Comparison of ENCODE assay signal across 7 mouse cellular contexts in genomic region chr6:122764446-122765297, GRCm38 (mm10). TPM values are rescaled to one million over a fixed set of nuclear protein-coding genes. Genes with fewer than 3 reads are reported as not detected.
A peak's percentile ranks its signal among the peaks of the same experiment; 100 is the strongest.
DNase-seq lines count a peak whose midpoint lies in the region; ATAC-seq and TF ChIP-seq lines count a peak whose summit lies in the region.

No protein-coding gene starts in this region.

- no peak for TF ChIP-seq CTCF in heart, postnatal 0 days (IDR thresholded peaks at IDR 0.05; ENCODE audit: low read depth)

- 0 out of 2 replicates have a peak, but pooled peaks have one; percentile 47 for ATAC-seq in heart, postnatal 0 days (ENCODE audit: insufficient read depth, low read depth)
- peak; percentile 83 for ATAC-seq in midbrain, embryonic 11.5 days (ENCODE audit: low FRiP score)
- peak; percentile 71; the same call in 1 of the 2 replicates for ATAC-seq in stomach, embryonic 14.5 days (ENCODE audit: insufficient number of reproducible peaks, insufficient read depth, low FRiP score, low read depth)

- no peaks in the 10 kb centered on the region for H3K9me3 ChIP-seq in ES-E14 (ENCODE audit: control insufficient read depth, insufficient read depth, low read depth, low read length)
- no peaks in the 10 kb centered on the region for H3K9me3 ChIP-seq in heart, postnatal 0 days (replicated peaks; ENCODE audit: control insufficient read depth, low read length)
- H3K9me3 ChIP-seq in midbrain, embryonic 11.5 days (ENCODE audit: control insufficient read depth, low read length) = no peaks in the 10 kb centered on the region
- no peaks in the 10 kb centered on the region for H3K9me3 ChIP-seq in stomach, embryonic 14.5 days (ENCODE audit: control insufficient read depth, low read depth, low read length)

- H3K27ac ChIP-seq in ES-E14 (ENCODE audit: insufficient read depth, low read depth, low read length, poor library complexity, severe bottlenecking) = peak overlapping the region; percentile 98
- no peak overlapping the region for H3K27ac ChIP-seq in heart, postnatal 0 days (ENCODE audit: low read depth)
- H3K27ac ChIP-seq in midbrain, embryonic 11.5 days (ENCODE audit: low read depth, low read length) = peak overlapping the region; percentile 69
- no peak overlapping the region for H3K27ac ChIP-seq in stomach, embryonic 14.5 days (ENCODE audit: low read length)

- under 1% methylated on average over 56 of the region's 56 CpGs for WGBS in heart, postnatal 0 days
- under 1% methylated on average over 56 of the region's 56 CpGs for WGBS in midbrain, embryonic 11.5 days
- under 1% methylated on average over 56 of the region's 56 CpGs for WGBS in stomach, embryonic 14.5 days

- in situ Hi-C loops in ES-E14 (cut with MboI; ENCODE audit: low sequenced_read_pairs in 2 of 2, unreplicated experiment in 2 of 2) = no loop called here

- no peak for DNase-seq in ES-E14 (ENCODE audit: low read depth, low spot score)
- DNase-seq in adrenal gland, postnatal 10 days = peak; percentile 50
- DNase-seq in embryo, embryonic 9.5 days (ENCODE audit: extremely low spot score) = peak; percentile 85
- no peak for DNase-seq in heart, postnatal 0 days (ENCODE audit: low spot score)
- peak; percentile 64 to 68 for DNase-seq in layer of hippocampus, postnatal 25 days (ENCODE audit: extremely low spot score in 1 of 2, low spot score in 1 of 2)
- DNase-seq in midbrain, embryonic 11.5 days (ENCODE audit: low spot score, missing footprints) = peak; percentile 94

- peaks cover 4 to 12% of the 10 kb centered on the region in 2 experiments; a peak in 3 of 4 replicates for H3K4me1 ChIP-seq in ES-E14 (ENCODE audit: control insufficient read depth in 2 of 2, insufficient read depth in 2 of 2, low read length in 2 of 2, poor library complexity in 1 of 2)
- H3K4me1 ChIP-seq in heart, postnatal 0 days (ENCODE audit: control insufficient read depth, insufficient read depth) = peaks cover 11% of the 10 kb centered on the region
- H3K4me1 ChIP-seq in midbrain, embryonic 11.5 days (ENCODE audit: control insufficient read depth, insufficient read depth, low read length) = peaks cover 11% of the 10 kb centered on the region; the same call in 1 of the 2 replicates
- H3K4me1 ChIP-seq in stomach, embryonic 14.5 days (ENCODE audit: control insufficient read depth, insufficient read depth, low read length) = peaks cover 11% of the 10 kb centered on the region; the same call in 1 of the 2 replicates

- H3K9ac ChIP-seq in ES-E14 (ENCODE audit: insufficient read depth, low read depth, low read length, poor library complexity, severe bottlenecking) = peak overlapping the region; percentile 80
- no peak overlapping the region for H3K9ac ChIP-seq in heart, postnatal 0 days (replicated peaks; ENCODE audit: low read depth, low read length)
- H3K9ac ChIP-seq in midbrain, embryonic 11.5 days (ENCODE audit: low read length) = peak overlapping the region; percentile 69
- peak overlapping the region; percentile 21 for H3K9ac ChIP-seq in stomach, embryonic 14.5 days (replicated peaks; ENCODE audit: low read depth, low read length)

- H3K4me2 ChIP-seq in heart, postnatal 0 days (ENCODE audit: low read depth, low read length) = peak overlapping the region; percentile 68
- H3K4me2 ChIP-seq in midbrain, embryonic 11.5 days = peak overlapping the region; percentile 85
- H3K4me2 ChIP-seq in stomach, embryonic 14.5 days (replicated peaks; ENCODE audit: low read depth, low read length) = peak overlapping the region; percentile 98

- TF ChIP-seq EP300 in heart, postnatal 0 days (IDR thresholded peaks at IDR 0.05; ENCODE audit: low read depth) = no peak

- no peaks in the 10 kb centered on the region for H3K36me3 ChIP-seq in ES-E14 (ENCODE audit: control insufficient read depth, insufficient read depth, low read length, poor library complexity, severe bottlenecking)
- no peaks in the 10 kb centered on the region for H3K36me3 ChIP-seq in heart, postnatal 0 days (replicated peaks; ENCODE audit: control insufficient read depth, insufficient read depth, low read length)
- H3K36me3 ChIP-seq in midbrain, embryonic 11.5 days (ENCODE audit: control insufficient read depth, insufficient read depth, low read length) = no peaks in the 10 kb centered on the region
- H3K36me3 ChIP-seq in stomach, embryonic 14.5 days (ENCODE audit: control insufficient read depth, insufficient read depth, low read length) = no peaks in the 10 kb centered on the region

- peak overlapping the region; percentile 61 for H3K4me3 ChIP-seq in ES-E14 (ENCODE audit: insufficient read depth in 1 of 2, low read depth in 1 of 2, low read length in 2 of 2, poor library complexity in 1 of 2, severe bottlenecking in 1 of 2)
- peak overlapping the region; percentile 48 for H3K4me3 ChIP-seq in heart, postnatal 0 days (ENCODE audit: low read depth, low read length)
- peak overlapping the region; percentile 47 for H3K4me3 ChIP-seq in midbrain, embryonic 11.5 days (ENCODE audit: low read depth, low read length)
- peak overlapping the region; percentile 38 for H3K4me3 ChIP-seq in stomach, embryonic 14.5 days (ENCODE audit: low read depth, low read length)

- peaks cover 16% of the 10 kb centered on the region; the same call in 1 of the 2 replicates for H3K27me3 ChIP-seq in heart, postnatal 0 days (ENCODE audit: control insufficient read depth, insufficient read depth, low read length)
- peaks cover 7% of the 10 kb centered on the region for H3K27me3 ChIP-seq in midbrain, embryonic 11.5 days (ENCODE audit: control insufficient read depth, insufficient read depth, low read length)
- H3K27me3 ChIP-seq in stomach, embryonic 14.5 days (ENCODE audit: control insufficient read depth, insufficient read depth, low read length) = no peaks in the 10 kb centered on the region

TF ChIP-seq in ES-E14, 5 proteins besides CTCF, POLR2A, EP300 and RAD21:
- TF ChIP-seq MAFK (IDR thresholded peaks at IDR 0.05; ENCODE audit: insufficient read depth, low read depth, low read length) (0 out of 2 replicates have a peak, but pooled peaks have one; percentile 35), ZC3H11A (IDR thresholded peaks at IDR 0.05; ENCODE audit: borderline replicate concordance, low read depth, low read length) (no peak)

RNA-seq across cellular contexts. Expression of gene Slc2a3, which starts 36.8 kb away (rescaled TPM):
- 890 and 1,987 TPM in 2 replicates for total RNA-seq in ES-E14 (2012; rRNA removed)
- 10 to 100 TPM; 10.1 to 12.9 TPM for total RNA-seq in adrenal gland, postnatal 10 days (2021)
- 21.4 and 21.6 TPM in 2 replicates for total RNA-seq in heart, postnatal 0 days (2014; rRNA removed; ENCODE audit: low replicate concordance)
- 1.7 and 1.8 TPM in 2 replicates for polyA plus RNA-seq in heart, postnatal 0 days (2015; fragmentation: Nextera tagmentation; extraction: Ambion mirVana)
- total RNA-seq in layer of hippocampus, postnatal 25 days (2021) = 100 to 1,000 TPM; 115 to 119 TPM
- polyA plus RNA-seq in midbrain, embryonic 11.5 days (2014; fragmentation: Nextera tagmentation; extraction: Ambion mirVana) = 24.4 and 25.5 TPM in 2 replicates
- 12.8 and 14.2 TPM in 2 replicates for polyA plus RNA-seq in stomach, embryonic 14.5 days (2014; fragmentation: Nextera tagmentation; extraction: Ambion mirVana)

RNA-seq across cellular contexts. Expression of gene Foxj2, which starts 55.0 kb away (rescaled TPM):
- total RNA-seq in ES-E14 (2012; rRNA removed) = 1.3 and 1.7 TPM in 2 replicates
- total RNA-seq in adrenal gland, postnatal 10 days (2021) = 10 to 100 TPM; 16.7 to 18.5 TPM
- 17.8 TPM in 2 replicates for total RNA-seq in heart, postnatal 0 days (2014; rRNA removed; ENCODE audit: low replicate concordance)
- polyA plus RNA-seq in heart, postnatal 0 days (2015; fragmentation: Nextera tagmentation; extraction: Ambion mirVana) = 4.4 and 4.5 TPM in 2 replicates
- total RNA-seq in layer of hippocampus, postnatal 25 days (2021) = 10 to 100 TPM; 27.5 to 29.0 TPM
- polyA plus RNA-seq in midbrain, embryonic 11.5 days (2014; fragmentation: Nextera tagmentation; extraction: Ambion mirVana) = 3.0 and 3.6 TPM in 2 replicates
- 6.7 and 7.9 TPM in 2 replicates for polyA plus RNA-seq in stomach, embryonic 14.5 days (2014; fragmentation: Nextera tagmentation; extraction: Ambion mirVana)

RNA-seq across cellular contexts. Expression of gene Nanog, which starts 57.4 kb away (rescaled TPM):
- total RNA-seq in ES-E14 (2012; rRNA removed) = 89.3 and 138 TPM in 2 replicates
- total RNA-seq in adrenal gland, postnatal 10 days (2021) = not detected
- total RNA-seq in heart, postnatal 0 days (2014; rRNA removed; ENCODE audit: low replicate concordance) = 0.73 and 1.3 TPM in 2 replicates
- polyA plus RNA-seq in heart, postnatal 0 days (2015; fragmentation: Nextera tagmentation; extraction: Ambion mirVana) = 0.47 and 0.61 TPM in 2 replicates
- total RNA-seq in layer of hippocampus, postnatal 25 days (2021) = not detected
- 0.22 TPM in 1 of 2 replicates, not detected in the other for polyA plus RNA-seq in midbrain, embryonic 11.5 days (2014; fragmentation: Nextera tagmentation; extraction: Ambion mirVana)
- 0.13 and 0.32 TPM in 2 replicates for polyA plus RNA-seq in stomach, embryonic 14.5 days (2014; fragmentation: Nextera tagmentation; extraction: Ambion mirVana)

Comparison
In these comparisons a context has a peak if more than half of its experiments do, and no peak if none do; other contexts are left out.
1. DNase-seq: peak in adrenal gland, postnatal 10 days (single experiment), embryo, embryonic 9.5 days (single experiment), layer of hippocampus, postnatal 25 days (2 of 2) and midbrain, embryonic 11.5 days (single experiment); none in ES-E14 (single experiment) and heart, postnatal 0 days (single experiment).
2. H3K27ac ChIP-seq: peak in ES-E14 (single experiment) and midbrain, embryonic 11.5 days (single experiment); none in heart, postnatal 0 days (single experiment) and stomach, embryonic 14.5 days (single experiment).
3. RNA of gene Nanog, which starts 57.4 kb away (total RNA-seq): 89.3 to 138 TPM in ES-E14; 0.73 to 1.3 TPM in heart, postnatal 0 days, not detected in adrenal gland, postnatal 10 days and not detected in layer of hippocampus, postnatal 25 days; every median in the first group is over 10 times any median in the second.
4. Peak in every context shown above with its lines, with median percentiles within 50 percentile points of each other: H3K4me3 ChIP-seq, ATAC-seq and H3K4me2 ChIP-seq.